Mouse (Mus musculus) cortical plate, adult 2 months (tissue): ENCODE measurements around the gene Gstm7.

Source experiments
- CTCF ChIP-seq: fragments of 200-500 bp; IDR thresholded peaks from 2 replicates; pipeline ENCODE4 v1.5.1; 2011; ENCODE audit warnings: mild to moderate bottlenecking, control low read depth, low read length; ENCODE audit not compliant: insufficient read depth; ENCODE audit errors: extremely low read depth
- POLR2A ChIP-seq: fragments of 200-500 bp; IDR thresholded peaks from 2 replicates; pipeline ENCODE4 v1.6.1; 2011; ENCODE audit warnings: mild to moderate bottlenecking, low read length, control low read depth; ENCODE audit not compliant: insufficient read depth; ENCODE audit errors: extremely low read depth

DNA sequence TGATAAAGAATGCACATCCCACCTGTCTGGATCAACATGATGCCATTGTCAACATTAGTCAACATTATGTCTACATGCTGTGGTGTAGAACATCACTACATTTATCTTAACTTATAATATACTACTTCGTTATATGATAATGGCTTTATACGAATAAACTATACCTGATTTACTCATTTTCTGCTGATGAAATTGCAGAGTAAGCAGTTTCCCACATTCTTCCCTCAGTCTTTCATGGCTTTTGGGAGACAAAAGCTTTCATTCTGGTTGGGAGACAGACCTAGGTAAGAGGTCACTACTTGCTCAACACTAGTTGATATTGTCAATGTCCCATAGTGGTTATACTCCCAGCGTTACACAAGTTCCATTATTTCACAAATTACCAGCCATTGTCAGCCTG is 6.3 kb downstream of the Gstm7 start:
- no peak for TF ChIP-seq CTCF
- TF ChIP-seq POLR2A, result no peak
